Mouse (Mus musculus): Measurements from ENCODE around the gene Inip.

GRCm38 (mm10) chr4:59819054-59819472, 17.7 kb upstream of the Inip start:
- TF ChIP-seq CTCF (IDR thresholded peaks at IDR 0.05; ENCODE audit: extremely low read depth, insufficient read length, insufficient replicate concordance, low read depth, low read length) (no peak), POLR2A (IDR thresholded peaks at IDR 0.05; ENCODE audit: low read depth, low read length) (no peak)

Data from small intestine, adult 2 months (tissue).